Mouse (Mus musculus) kidney, embryonic 14.5 days (tissue): ENCODE measurements around the gene Spib. TPM values are rescaled to one million over a fixed set of nuclear protein-coding genes. Genes with fewer than 3 reads are reported as not detected.

ENCODE experiments used
- ATAC-seq: fragments of 200-750 bp; cut with Nextera tagmentation; 2 replicates; pipeline ENCODE4 v1.8.0; 2017; ENCODE audit warnings: moderate number of reproducible peaks, mild to moderate bottlenecking, moderate TSS enrichment, moderate library complexity; ENCODE audit not compliant: low FRiP score, low TSS enrichment
- H3K27ac ChIP-seq: fragments of 300-500 bp; sonication (generic); 2 replicates; pipeline ENCODE4 v1.5.1; 2014; ENCODE audit warnings: low read depth, mild to moderate bottlenecking, low read length, moderate library complexity, mixed read lengths
- H3K27me3 ChIP-seq: fragments of 300-500 bp; sonication (generic); 2 replicates; pipeline ENCODE4 v1.6.1; 2014; ENCODE audit warnings: mild to moderate bottlenecking, low read length; ENCODE audit not compliant: control insufficient read depth, insufficient read depth
- H3K36me3 ChIP-seq: fragments of 300-500 bp; sonication (generic); 2 replicates; pipeline ENCODE4 v1.6.1; 2014; ENCODE audit warnings: low read length, mixed read lengths; ENCODE audit not compliant: control insufficient read depth, insufficient read depth
- H3K4me1 ChIP-seq: fragments of 300-500 bp; sonication (generic); 2 replicates; pipeline ENCODE4 v1.6.1; 2014; ENCODE audit warnings: low read length, mixed read lengths; ENCODE audit not compliant: control insufficient read depth, insufficient read depth
- H3K4me2 ChIP-seq: fragments of 300-500 bp; sonication (generic); replicated peaks from 2 replicates; pipeline ENCODE4 v1.6.1; 2014; ENCODE audit warnings: low read depth, mild to moderate bottlenecking, low read length
- H3K4me3 ChIP-seq: fragments of 300-500 bp; sonication (generic); 2 replicates; pipeline ENCODE4 v1.5.1; 2014; ENCODE audit warnings: mild to moderate bottlenecking, low read length
- H3K9ac ChIP-seq: fragments of 300-500 bp; sonication (generic); 2 replicates; pipeline ENCODE4 v1.6.1; 2014; ENCODE audit warnings: low read depth, mild to moderate bottlenecking, low read length, moderate library complexity
- H3K9me3 ChIP-seq: fragments of 300-500 bp; sonication (generic); 2 replicates; pipeline ENCODE4 v1.6.1; 2016; ENCODE audit warnings: low read length; ENCODE audit not compliant: control insufficient read depth
- WGBS: fragments of 180-500 bp; shearing (Covaris S2); extraction: QIAGEN DNeasy Blood & Tissue Kit; methylation state at CpG from one replicate; pipeline ENCODE4 v1.1.7; 2014; 5-methylcytosine and 5-hydroxymethylcytosine counted together
- polyA plus RNA-seq: library from polyadenylated mRNA; unstranded; fragments of >200 nt; fragmentation: Nextera tagmentation; extraction: Ambion mirVana; gene quantifications from 2 replicates; pipeline ENCODE4 v1.2.1, GENCODE M21; 2014

The Spib gene
- not detected in 2 replicates for polyA plus RNA-seq

GRCm38 (mm10) chr7:44531946-44532732 lies at the start of gene Spib:
Gene Spib, minus strand, starts transcription at chr7:44532071.
- Histone ChIP-seq H3K27me3 (0 out of 2 replicates have a peak, but pooled peaks cover 7% of the 10 kb centered on the region), H3K4me3 (no peak within 1 kb of the TSS), H3K9ac (no peak within 1 kb of the TSS), H3K9me3 (no peaks in the 10 kb centered on the region), H3K27ac (no peak within 1 kb of the TSS), H3K4me1 (0 out of 2 replicates have a peak, but pooled peaks cover 6% of the 10 kb centered on the region), H3K36me3 (peaks cover 46% of the 10 kb centered on the region), H3K4me2 (no peak within 1 kb of the TSS)
- no peak for ATAC-seq
- 86% methylated on average over 4 of the region's 4 CpGs for WGBS

- no peak for ATAC-seq
- 80% methylated on average over 6 of the region's 6 CpGs for WGBS
- H3K9me3 ChIP-seq: no peaks in the 10 kb centered on the region
Observed at GRCm38 (mm10) chr7:44581637-44582036, 49.8 kb upstream of the Spib start.

GRCm38 (mm10) chr7:44576333-44576844 lies 44.5 kb upstream of the Spib start:
- WGBS: 44% methylated on average over 5 of the region's 5 CpGs

More at GRCm38 (mm10) chr7:44581637-44582036, 49.8 kb upstream of the Spib start:
- no peak overlapping the region for H3K4me3 ChIP-seq
- H3K27ac ChIP-seq: no peak overlapping the region
- no peak overlapping the region for H3K4me2 ChIP-seq
- H3K36me3 ChIP-seq: no peaks in the 10 kb centered on the region
- peaks cover 16% of the 10 kb centered on the region for H3K27me3 ChIP-seq
- H3K9ac ChIP-seq: no peak overlapping the region
- no peaks in the 10 kb centered on the region for H3K4me1 ChIP-seq

GRCm38 (mm10) chr7:44572956-44573484 lies 41.1 kb upstream of the Spib start:
- WGBS: 86% methylated on average over 5 of the region's 5 CpGs
- H3K4me3 ChIP-seq: no peak overlapping the region
- no peak overlapping the region for H3K9ac ChIP-seq
- H3K36me3 ChIP-seq: no peaks in the 10 kb centered on the region
- no peak for ATAC-seq
- H3K4me2 ChIP-seq: no peak overlapping the region
- no peaks in the 10 kb centered on the region for H3K9me3 ChIP-seq
- no peaks in the 10 kb centered on the region for H3K27me3 ChIP-seq
- H3K4me1 ChIP-seq: no peaks in the 10 kb centered on the region
- H3K27ac ChIP-seq: no peak overlapping the region

More at GRCm38 (mm10) chr7:44576333-44576844, 44.5 kb upstream of the Spib start:
- Histone ChIP-seq H3K4me3 (no peak overlapping the region), H3K4me2 (no peak overlapping the region), H3K27me3 (no peaks in the 10 kb centered on the region), H3K27ac (no peak overlapping the region), H3K9me3 (no peaks in the 10 kb centered on the region), H3K36me3 (no peaks in the 10 kb centered on the region), H3K9ac (no peak overlapping the region), H3K4me1 (no peaks in the 10 kb centered on the region)
- no peak for ATAC-seq

GRCm38 (mm10) chr7:44572213-44572701 lies 40.4 kb upstream of the Spib start, which contains the start of gene Napsa:
Gene Napsa, plus strand, starts transcription at chr7:44572380.
- H3K4me3 ChIP-seq: no peak within 1 kb of the TSS
- H3K27ac ChIP-seq: no peak within 1 kb of the TSS
- H3K4me2 ChIP-seq: no peak within 1 kb of the TSS
- H3K9me3 ChIP-seq: no peaks in the 10 kb centered on the region
- H3K4me1 ChIP-seq: no peaks in the 10 kb centered on the region
- no peaks in the 10 kb centered on the region for H3K36me3 ChIP-seq
- no peaks in the 10 kb centered on the region for H3K27me3 ChIP-seq
- 41% methylated on average over 7 of the region's 7 CpGs for WGBS
- no peak within 1 kb of the TSS for H3K9ac ChIP-seq
- no peak for ATAC-seq

- Histone ChIP-seq H3K9me3 (no peaks in the 10 kb centered on the region), H3K27ac (no peak overlapping the region), H3K36me3 (no peaks in the 10 kb centered on the region), H3K27me3 (no peaks in the 10 kb centered on the region), H3K4me1 (no peaks in the 10 kb centered on the region), H3K4me3 (no peak overlapping the region), H3K9ac (no peak overlapping the region), H3K4me2 (no peak overlapping the region)
- 42% methylated on average over 4 of the region's 4 CpGs for WGBS
- ATAC-seq: no peak
Observed at GRCm38 (mm10) chr7:44571811-44572210, 39.9 kb upstream of the Spib start.

- H3K9ac ChIP-seq: no peak overlapping the region
- no peak for ATAC-seq
- 78% methylated on average over 6 of the region's 6 CpGs for WGBS
- no peaks in the 10 kb centered on the region for H3K36me3 ChIP-seq
- no peak overlapping the region for H3K4me2 ChIP-seq
- H3K9me3 ChIP-seq: no peaks in the 10 kb centered on the region
- no peaks in the 10 kb centered on the region for H3K27me3 ChIP-seq
- H3K4me1 ChIP-seq: no peaks in the 10 kb centered on the region
- no peak overlapping the region for H3K27ac ChIP-seq
- H3K4me3 ChIP-seq: no peak overlapping the region
Observed at GRCm38 (mm10) chr7:44570989-44571388, 39.1 kb upstream of the Spib start.

GRCm38 (mm10) chr7:44568803-44569202 lies 36.9 kb upstream of the Spib start:
- Histone ChIP-seq H3K4me3 (no peak overlapping the region), H3K27ac (no peak overlapping the region), H3K4me2 (no peak overlapping the region), H3K9ac (no peak overlapping the region), H3K36me3 (no peaks in the 10 kb centered on the region), H3K9me3 (no peaks in the 10 kb centered on the region), H3K27me3 (no peaks in the 10 kb centered on the region), H3K4me1 (no peaks in the 10 kb centered on the region)
- WGBS: 76% methylated on average over 9 of the region's 9 CpGs
- no peak for ATAC-seq

GRCm38 (mm10) chr7:44565414-44565813 lies 33.5 kb upstream of the Spib start:
- no peaks in the 10 kb centered on the region for H3K36me3 ChIP-seq
- H3K4me1 ChIP-seq: no peaks in the 10 kb centered on the region
- 68% methylated on average over 6 of the region's 6 CpGs for WGBS
- H3K4me3 ChIP-seq: no peak overlapping the region
- no peak for ATAC-seq
- no peak overlapping the region for H3K9ac ChIP-seq
- no peaks in the 10 kb centered on the region for H3K9me3 ChIP-seq
- H3K27ac ChIP-seq: no peak overlapping the region
- no peaks in the 10 kb centered on the region for H3K27me3 ChIP-seq
- no peak overlapping the region for H3K4me2 ChIP-seq
